Mouse (Mus musculus) embryonic facial prominence, embryonic 14.5 days (tissue): Measurements from ENCODE around the gene Reck. TPM values are rescaled to one million over a fixed set of nuclear protein-coding genes. Genes with fewer than 3 reads are reported as not detected.
A peak's percentile ranks its signal among the peaks of the same experiment; 100 is the strongest.

Experiments
- ATAC-seq: fragments of 200-750 bp; cut with Nextera tagmentation; 2 replicates; pipeline ENCODE4 v1.8.0; 2017; ENCODE audit warnings: low read depth, moderate number of reproducible peaks, moderate TSS enrichment
- DNase-seq: peaks from one replicate; pipeline ENCODE4 v3.0.0-alpha.2; 2015; ENCODE audit warnings: low spot score
- H3K27ac ChIP-seq: fragments of 300-500 bp; sonication (generic); replicated peaks from 2 replicates; pipeline ENCODE4 v1.5.1; 2014; ENCODE audit warnings: low read depth, mild to moderate bottlenecking, low read length, moderate library complexity
- H3K27me3 ChIP-seq: fragments of 300-500 bp; sonication (generic); replicated peaks from 2 replicates; pipeline ENCODE4 v1.6.1; 2014; ENCODE audit warnings: low read length; ENCODE audit not compliant: control insufficient read depth, insufficient read depth
- H3K36me3 ChIP-seq: fragments of 300-500 bp; sonication (generic); 2 replicates; pipeline ENCODE4 v1.6.1; 2014; ENCODE audit warnings: low read length, mixed read lengths; ENCODE audit not compliant: control insufficient read depth, insufficient read depth
- H3K4me1 ChIP-seq: fragments of 300-500 bp; sonication (generic); 2 replicates; pipeline ENCODE4 v1.6.1; 2014; ENCODE audit warnings: antibody characterized with exemption, low read length; ENCODE audit not compliant: control insufficient read depth, insufficient read depth
- H3K4me2 ChIP-seq: fragments of 300-500 bp; sonication (generic); 2 replicates; pipeline ENCODE4 v1.6.1; 2014; ENCODE audit warnings: low read depth, mild to moderate bottlenecking, low read length, moderate library complexity, mixed read lengths
- H3K4me3 ChIP-seq: fragments of 300-500 bp; sonication (generic); 2 replicates; pipeline ENCODE4 v1.5.1; 2014; ENCODE audit warnings: low read depth, mild to moderate bottlenecking, low read length
- H3K9ac ChIP-seq: fragments of 300-500 bp; sonication (generic); 2 replicates; pipeline ENCODE4 v1.6.1; 2014; ENCODE audit warnings: low read depth, mild to moderate bottlenecking, low read length, moderate library complexity, mixed read lengths
- H3K9me3 ChIP-seq: fragments of 300-500 bp; sonication (generic); 2 replicates; pipeline ENCODE4 v1.6.1; 2016; ENCODE audit warnings: low read length; ENCODE audit not compliant: control insufficient read depth
- WGBS: fragments of 180-500 bp; shearing (Covaris S2); extraction: QIAGEN DNeasy Blood & Tissue Kit; methylation state at CpG from one replicate; pipeline ENCODE4 v1.1.7; 2014; 5-methylcytosine and 5-hydroxymethylcytosine counted together
- polyA plus RNA-seq: library from polyadenylated mRNA; unstranded; fragments of >200 nt; fragmentation: Nextera tagmentation; extraction: Ambion mirVana; gene quantifications from 2 replicates; pipeline ENCODE4 v1.2.1, GENCODE M21; 2014

Gene Reck
- polyA plus RNA-seq, 1 experiment from 2014 or later: 42.3 TPM

GRCm38 (mm10) chr4:43957292-43957845 is 82.0 kb downstream of the Reck start, which contains the start of gene Glipr2:
Glipr2 (plus strand) TSS chr4:43957401.
- WGBS: 0% methylated on average over 12 of the region's 45 CpGs
- H3K27ac ChIP-seq: peak within 1 kb of the TSS; percentile 89
- H3K4me2 ChIP-seq: peak within 1 kb of the TSS; percentile 95
- H3K27me3 ChIP-seq: no peaks in the 10 kb centered on the region
- H3K4me1 ChIP-seq: peaks cover 11% of the 10 kb centered on the region; the same call in 1 of the 2 replicates
- no peaks in the 10 kb centered on the region for H3K9me3 ChIP-seq
- H3K9ac ChIP-seq: peak within 1 kb of the TSS; percentile 76
- DNase-seq (peak; percentile 96), ATAC-seq (peak; percentile 93)
- H3K4me3 ChIP-seq: peak within 1 kb of the TSS; percentile 74
- H3K36me3 ChIP-seq: no peaks in the 10 kb centered on the region

DNA sequence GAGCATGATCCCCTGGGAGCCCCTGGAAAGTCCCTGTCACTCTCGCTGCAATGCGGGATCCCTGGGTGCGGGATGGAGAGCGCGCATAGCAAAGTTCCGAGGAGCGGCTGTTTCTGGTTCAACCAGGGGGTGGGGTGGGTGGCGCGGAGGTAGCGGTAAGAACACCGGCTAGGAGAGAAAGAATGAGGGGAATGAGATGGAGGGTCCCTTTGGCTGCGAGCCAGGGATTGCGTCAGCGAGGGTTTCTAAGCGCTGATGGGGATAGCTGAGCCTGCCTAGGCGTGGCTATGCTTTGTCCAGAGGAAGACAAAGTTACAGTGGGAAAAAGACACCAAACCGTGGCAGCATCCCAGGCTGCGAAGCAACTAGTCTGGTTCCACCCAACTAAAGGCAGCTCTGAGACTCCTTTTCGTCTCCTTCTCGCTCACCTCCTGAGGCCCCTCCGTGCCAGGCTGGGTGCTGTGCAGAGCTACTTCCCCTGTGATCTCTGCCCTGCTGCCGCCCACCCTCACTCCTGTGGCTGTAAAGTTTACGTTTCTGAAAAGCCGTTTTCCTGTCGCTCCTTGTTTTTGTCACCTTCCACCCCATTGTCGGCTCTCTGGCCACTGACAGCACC is 82.6 kb downstream of the Reck start:
- WGBS: under 1% methylated on average over 26 of the region's 26 CpGs
- DNase-seq (peak; percentile 92), ATAC-seq (peak; percentile 85)
- Histone ChIP-seq H3K27ac (peak overlapping the region; percentile 89), H3K4me3 (peak overlapping the region; percentile 74), H3K9me3 (no peaks in the 10 kb centered on the region), H3K9ac (peak overlapping the region; percentile 76), H3K27me3 (no peaks in the 10 kb centered on the region), H3K36me3 (no peaks in the 10 kb centered on the region), H3K4me2 (peak overlapping the region; percentile 95), H3K4me1 (peaks cover 11% of the 10 kb centered on the region; the same call in 1 of the 2 replicates)

GRCm38 (mm10) chr4:43959523-43960179 is 84.3 kb downstream of the Reck start:
- Histone ChIP-seq H3K27ac (0 out of 2 replicates have a peak overlapping the region, but pooled peaks have one; percentile 10), H3K4me2 (peak overlapping the region; percentile 95), H3K27me3 (no peaks in the 10 kb centered on the region), H3K9ac (peak overlapping the region; percentile 34; the same call in 1 of the 2 replicates), H3K4me3 (no peak overlapping the region), H3K4me1 (peaks cover 11% of the 10 kb centered on the region; the same call in 1 of the 2 replicates), H3K36me3 (no peaks in the 10 kb centered on the region), H3K9me3 (no peaks in the 10 kb centered on the region)
- WGBS: 56% methylated on average over 9 of the region's 9 CpGs
- DNase-seq: no peak
- no peak for ATAC-seq

DNA sequence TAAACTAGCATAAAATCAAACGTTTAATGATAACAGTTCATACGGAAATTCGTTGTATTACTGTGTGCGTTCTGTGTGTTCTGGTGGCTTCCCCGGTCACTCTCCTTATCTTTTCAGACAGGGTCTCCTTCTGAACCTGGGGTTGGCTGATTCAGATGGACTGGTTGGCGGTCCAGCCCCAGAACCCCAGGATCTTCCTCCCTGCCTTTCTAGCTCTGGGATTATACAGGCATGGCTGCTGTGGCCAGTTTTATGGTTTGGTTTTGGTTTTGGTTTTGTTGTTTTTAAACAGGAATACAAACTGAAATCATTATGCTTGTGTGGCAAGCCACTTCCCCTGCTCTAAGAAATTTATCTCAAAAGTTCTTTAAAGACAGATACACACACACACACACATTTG is 84.9 kb downstream of the Reck start:
- Histone ChIP-seq H3K9ac (no peak overlapping the region), H3K9me3 (no peaks in the 10 kb centered on the region), H3K27ac (no peak overlapping the region), H3K27me3 (no peaks in the 10 kb centered on the region), H3K4me3 (no peak overlapping the region), H3K4me1 (peaks cover 13% of the 10 kb centered on the region), H3K36me3 (no peaks in the 10 kb centered on the region), H3K4me2 (peak overlapping the region; percentile 95; the same call in 1 of the 2 replicates)
- DNase-seq (no peak), ATAC-seq (no peak)
- 88% methylated on average over 6 of the region's 6 CpGs for WGBS

DNA sequence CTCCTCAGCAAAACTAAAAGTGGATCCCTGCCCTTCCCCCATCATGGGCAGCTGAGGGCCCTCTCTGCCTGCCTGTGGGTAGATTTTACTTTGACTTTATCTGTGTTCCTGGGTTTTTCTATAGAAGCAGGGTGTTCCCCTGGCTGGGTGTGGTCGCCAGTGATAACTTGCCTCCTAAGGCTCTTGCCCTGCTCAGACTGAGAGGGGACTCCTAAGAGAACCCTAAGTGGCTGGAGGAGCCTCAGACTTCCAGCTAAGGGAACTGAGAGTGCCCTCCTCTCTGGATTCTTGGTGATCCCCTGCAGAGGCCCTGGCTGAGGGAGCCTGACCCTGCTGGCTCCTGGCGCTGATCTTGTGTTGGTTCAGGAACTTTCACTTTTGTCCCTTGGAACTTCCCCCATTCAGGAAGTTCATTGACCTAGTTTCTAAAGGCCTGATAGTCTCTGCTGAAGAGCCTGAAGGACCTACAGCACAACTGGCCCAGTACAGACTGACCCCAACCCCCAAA is 89.0 kb downstream of the Reck start:
- H3K36me3 ChIP-seq: no peaks in the 10 kb centered on the region
- no peaks in the 10 kb centered on the region for H3K27me3 ChIP-seq
- 0 out of 2 replicates have a peak overlapping the region, but pooled peaks have one; percentile 34 for H3K9ac ChIP-seq
- H3K27ac ChIP-seq: no peak overlapping the region
- WGBS: 44% methylated on average over 2 of the region's 2 CpGs
- H3K4me2 ChIP-seq: no peak overlapping the region
- DNase-seq: no peak
- peaks cover 18% of the 10 kb centered on the region for H3K4me1 ChIP-seq
- no peaks in the 10 kb centered on the region for H3K9me3 ChIP-seq
- no peak overlapping the region for H3K4me3 ChIP-seq
- ATAC-seq: no peak

- Histone ChIP-seq H3K4me2 (no peak overlapping the region), H3K36me3 (no peaks in the 10 kb centered on the region), H3K27me3 (no peaks in the 10 kb centered on the region), H3K4me3 (no peak overlapping the region), H3K4me1 (peaks cover 13% of the 10 kb centered on the region), H3K9me3 (no peaks in the 10 kb centered on the region), H3K27ac (no peak overlapping the region), H3K9ac (no peak overlapping the region)
- no peak for ATAC-seq
- WGBS: 44% methylated on average over 4 of the region's 4 CpGs
- DNase-seq: no peak
Observed at GRCm38 (mm10) chr4:43964951-43965684, 89.8 kb downstream of the Reck start.

DNA sequence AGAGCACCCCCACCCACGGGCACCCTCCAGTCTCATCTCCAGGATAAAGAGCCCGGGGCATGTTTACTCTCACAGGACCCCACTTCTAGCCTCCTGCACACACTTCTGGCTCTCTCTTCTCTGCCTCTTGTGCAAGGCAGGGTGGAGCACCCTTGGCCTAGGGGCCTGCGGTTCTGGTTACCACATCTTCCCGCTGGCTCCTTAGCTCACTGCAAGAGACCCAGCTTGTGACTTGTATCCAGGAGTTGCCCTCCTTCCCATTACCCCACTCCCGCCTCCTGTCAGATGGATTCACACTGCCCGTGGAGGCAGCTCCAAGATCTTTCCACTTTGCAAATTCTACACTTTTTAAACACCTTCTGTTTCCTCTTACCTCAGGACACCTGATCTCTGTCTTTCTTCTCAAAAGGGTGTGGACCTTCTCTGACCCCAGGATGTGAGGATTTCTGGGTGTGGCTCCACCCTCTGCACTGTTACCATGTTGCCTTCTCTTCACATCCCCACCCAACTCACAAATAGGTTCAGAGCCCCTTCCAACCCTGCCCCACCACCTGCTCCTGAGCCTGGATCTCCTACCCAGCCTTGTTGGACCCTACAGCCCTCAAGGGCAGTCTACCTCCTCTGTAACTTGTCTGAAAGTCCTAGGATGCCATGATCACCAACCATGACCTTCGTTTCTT is 90.7 kb downstream of the Reck start:
- peaks cover 13% of the 10 kb centered on the region for H3K4me1 ChIP-seq
- no peaks in the 10 kb centered on the region for H3K9me3 ChIP-seq
- H3K4me2 ChIP-seq: no peak overlapping the region
- DNase-seq: no peak
- 76% methylated on average over 7 of the region's 7 CpGs for WGBS
- H3K27me3 ChIP-seq: no peaks in the 10 kb centered on the region
- H3K27ac ChIP-seq: no peak overlapping the region
- H3K4me3 ChIP-seq: no peak overlapping the region
- no peak for ATAC-seq
- no peak overlapping the region for H3K9ac ChIP-seq
- no peaks in the 10 kb centered on the region for H3K36me3 ChIP-seq

GRCm38 (mm10) chr4:43968650-43969049 is 93.3 kb downstream of the Reck start:
- no peaks in the 10 kb centered on the region for H3K27me3 ChIP-seq
- H3K4me1 ChIP-seq: peaks cover 24% of the 10 kb centered on the region
- H3K9me3 ChIP-seq: no peaks in the 10 kb centered on the region
- H3K27ac ChIP-seq: no peak overlapping the region
- DNase-seq (peak; percentile 34), ATAC-seq (no peak)
- H3K4me3 ChIP-seq: no peak overlapping the region
- peak overlapping the region; percentile 25; the same call in 1 of the 2 replicates for H3K9ac ChIP-seq
- H3K36me3 ChIP-seq: no peaks in the 10 kb centered on the region
- no peak overlapping the region for H3K4me2 ChIP-seq
- 26% methylated on average over 11 of the region's 13 CpGs for whole genome bisulfite sequencing
